Mouse (Mus musculus) T-cell, adult 66 days (primary cell): Measurements from ENCODE around the gene Ssu72. TPM values are rescaled to one million over a fixed set of nuclear protein-coding genes. Genes with fewer than 3 reads are reported as not detected.

Experiments
- total RNA-seq, 2 experiments: library from RNA; stranded (reverse); gene quantifications; 3 replicates in 1 of 2; 4 replicates in 1 of 2; pipeline ENCODE4 v1.2.4; 2023

Ssu72 gene
- total RNA-seq = 10 to 100 TPM; 85.5 to 85.9 TPM

DNA sequence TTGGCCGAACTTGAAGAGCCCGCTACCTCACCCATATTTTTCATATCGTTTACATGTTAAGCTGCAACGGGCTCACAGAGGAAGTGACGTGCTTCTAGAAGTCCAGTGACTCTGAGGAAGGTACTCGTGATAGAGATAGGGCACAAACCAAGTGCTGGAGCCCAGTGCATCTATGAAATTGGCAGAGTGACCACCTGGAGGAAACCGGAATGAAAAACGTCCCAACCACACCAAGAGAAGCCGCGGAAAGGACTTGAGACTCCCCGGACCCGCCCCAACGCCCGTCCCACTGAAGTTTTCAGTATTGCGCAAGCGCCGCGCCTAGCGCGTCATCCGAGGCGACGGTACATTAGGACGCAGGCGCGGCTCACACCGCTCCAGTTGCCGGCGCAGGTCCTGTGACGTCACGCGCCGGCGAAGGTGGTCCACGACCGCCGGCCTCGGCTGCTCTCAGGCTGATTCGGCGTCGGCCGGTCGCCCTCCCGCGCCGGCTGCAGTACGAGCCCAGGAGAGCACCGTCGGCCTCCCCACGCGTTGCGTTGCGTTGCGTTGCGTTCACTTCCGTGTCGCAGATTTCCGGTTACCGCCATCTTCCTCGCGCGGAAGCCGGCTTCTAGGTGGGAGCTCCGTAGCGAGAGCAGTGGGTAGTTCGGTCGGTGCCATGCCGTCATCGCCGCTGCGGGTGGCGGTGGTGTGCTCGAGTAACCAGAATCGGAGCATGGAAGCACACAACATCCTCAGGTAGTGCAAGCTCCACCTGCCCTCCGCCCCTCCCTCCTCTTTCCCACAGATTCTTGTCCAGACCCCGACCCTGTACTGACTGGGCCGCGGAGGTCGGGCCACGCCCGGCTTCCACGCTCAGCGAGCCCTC is at the start of gene Ssu72:
Ssu72 (plus strand) TSS at position 80 of the 871 bp plus-strand sequence.

DNA sequence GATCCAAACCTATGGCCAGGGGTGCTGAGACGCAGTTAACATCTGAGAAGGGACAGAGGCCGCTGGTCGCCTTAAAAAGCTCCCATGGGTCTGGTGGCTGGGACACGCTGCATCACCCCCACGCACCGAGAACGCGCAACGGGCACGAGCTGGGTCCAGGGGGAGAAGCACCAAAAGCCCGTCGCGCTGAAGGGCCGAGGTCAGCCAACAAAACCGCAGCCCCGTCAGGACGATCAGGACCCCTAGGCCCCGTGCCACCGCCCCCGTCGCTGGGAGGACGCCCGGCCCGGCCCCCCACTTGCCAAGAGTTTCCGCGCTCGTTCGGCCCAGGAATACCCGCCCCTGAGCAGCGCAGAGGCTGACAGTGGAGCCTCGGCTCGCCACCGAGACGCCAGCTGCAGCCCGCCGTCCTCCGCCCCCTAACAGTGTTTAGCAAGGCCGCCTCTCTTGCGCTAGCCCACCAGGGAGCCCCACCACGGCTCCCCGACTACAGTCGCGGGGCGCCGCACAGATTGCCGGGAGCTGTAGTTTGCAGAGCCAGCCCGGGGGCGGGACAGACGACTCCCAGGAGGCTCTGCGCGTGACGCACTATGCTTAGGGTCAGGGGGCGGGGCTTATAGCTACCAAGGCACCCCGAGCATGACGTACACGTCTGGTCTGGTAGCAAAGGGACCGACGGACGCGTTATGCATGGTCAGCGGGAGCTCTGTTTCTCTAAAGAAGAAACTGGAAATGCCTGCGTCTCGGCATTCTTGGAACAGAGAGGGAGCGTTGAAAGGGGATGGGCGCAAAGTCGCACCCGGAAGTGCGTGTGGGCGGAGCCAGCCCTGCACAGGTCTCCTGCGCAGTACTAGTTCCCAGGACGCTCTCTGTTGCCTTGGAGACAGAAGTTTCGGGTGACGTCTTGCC is 35.7 kb upstream of the Ssu72 start, which contains the start of gene Mib2:
Mib2 (minus strand) TSS at position 510 of the 909 bp plus-strand sequence.

DNA sequence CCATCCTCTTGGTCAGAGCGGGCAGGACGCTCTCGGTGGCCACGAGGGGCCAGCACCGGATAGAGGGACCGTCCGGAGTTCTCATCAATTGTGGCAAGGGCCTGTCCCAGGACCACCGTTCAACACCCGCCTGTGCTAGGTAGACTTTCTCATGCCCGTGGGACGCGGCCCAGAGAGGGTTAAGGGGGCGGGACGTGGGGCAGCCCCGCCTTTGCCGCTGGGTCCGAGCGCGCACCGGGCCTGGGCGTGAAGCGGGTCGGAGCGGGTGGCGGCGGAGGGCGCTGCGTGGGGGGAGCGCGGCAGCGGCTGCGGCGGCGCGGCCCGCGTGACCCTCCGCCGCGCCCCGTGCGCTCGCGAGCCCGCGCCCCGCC is 10.5 kb upstream of the Ssu72 start, which contains the start of gene Fndc10:
Fndc10 (plus strand) TSS at position 232 of the 371 bp plus-strand sequence.

DNA sequence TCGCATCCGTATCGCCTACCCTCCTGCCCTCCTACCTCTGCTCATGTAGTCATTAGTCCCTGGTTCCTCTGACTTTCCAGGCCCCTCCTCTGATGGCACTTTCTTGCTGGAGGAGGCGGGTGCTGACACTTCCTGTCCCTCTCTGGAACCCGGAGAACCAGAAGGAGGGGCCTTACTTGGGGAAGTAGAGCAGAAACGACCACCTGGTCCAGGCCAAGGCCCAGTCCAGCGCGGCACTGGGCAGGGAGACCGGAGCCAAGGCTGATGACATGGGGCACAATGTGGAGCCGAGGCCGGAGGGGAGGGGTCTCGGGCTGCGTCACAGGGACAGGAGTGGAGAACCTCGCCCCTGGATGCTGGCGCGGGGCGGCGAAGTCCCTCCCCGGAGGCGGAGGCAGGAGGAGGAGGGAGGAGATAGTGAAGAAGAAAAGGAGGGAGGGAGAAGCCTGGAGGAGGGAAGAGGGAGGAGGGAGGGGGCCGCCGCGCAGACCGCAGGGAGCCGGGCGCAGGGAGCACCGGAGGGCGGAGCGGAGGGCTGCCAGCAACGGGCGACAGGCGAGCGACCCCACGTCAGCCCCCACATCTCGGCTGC is 29.8 kb downstream of the Ssu72 start, which contains the start of gene Tmem240:
Tmem240 (plus strand) TSS at position 451 of the 592 bp plus-strand sequence.

DNA sequence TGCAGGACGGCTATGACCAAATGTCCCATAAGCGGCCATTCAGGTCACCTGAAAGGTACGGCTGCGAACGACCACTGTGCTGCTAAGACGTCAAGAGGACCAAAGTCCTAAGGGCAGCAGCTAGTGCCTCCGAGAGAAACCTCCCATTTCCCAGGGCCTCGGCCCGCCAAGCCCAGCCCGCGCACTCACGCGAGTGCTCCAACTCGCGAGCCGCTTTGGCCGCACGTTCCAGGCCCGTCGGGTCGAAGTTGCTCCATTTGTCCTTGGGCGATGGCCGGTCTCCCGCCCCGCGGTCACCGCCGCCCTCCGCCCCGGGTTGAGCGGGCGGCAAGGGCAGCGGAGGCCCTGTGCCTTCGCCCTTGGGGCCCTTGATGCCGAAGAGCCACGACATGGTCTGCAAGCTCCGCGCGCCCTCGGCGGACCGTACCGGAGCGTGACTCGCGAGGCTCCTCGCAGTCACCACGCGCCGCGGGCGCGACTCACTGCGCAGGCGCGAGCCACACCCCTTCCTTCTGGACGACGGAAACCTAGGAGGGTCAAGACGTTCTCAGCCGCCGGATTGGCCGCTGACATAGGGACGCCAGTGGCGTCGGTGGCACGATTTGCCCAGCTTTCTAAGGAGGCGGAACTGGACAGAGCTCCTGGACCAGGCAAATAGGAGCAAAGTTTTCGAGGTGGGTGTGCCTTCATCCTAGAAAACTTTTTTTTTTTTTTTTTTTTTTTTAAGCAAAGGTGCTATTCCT is 56.2 kb downstream of the Ssu72 start, which contains the start of gene Atad3a:
Atad3a (minus strand) TSS at position 481 of the 743 bp plus-strand sequence.

DNA sequence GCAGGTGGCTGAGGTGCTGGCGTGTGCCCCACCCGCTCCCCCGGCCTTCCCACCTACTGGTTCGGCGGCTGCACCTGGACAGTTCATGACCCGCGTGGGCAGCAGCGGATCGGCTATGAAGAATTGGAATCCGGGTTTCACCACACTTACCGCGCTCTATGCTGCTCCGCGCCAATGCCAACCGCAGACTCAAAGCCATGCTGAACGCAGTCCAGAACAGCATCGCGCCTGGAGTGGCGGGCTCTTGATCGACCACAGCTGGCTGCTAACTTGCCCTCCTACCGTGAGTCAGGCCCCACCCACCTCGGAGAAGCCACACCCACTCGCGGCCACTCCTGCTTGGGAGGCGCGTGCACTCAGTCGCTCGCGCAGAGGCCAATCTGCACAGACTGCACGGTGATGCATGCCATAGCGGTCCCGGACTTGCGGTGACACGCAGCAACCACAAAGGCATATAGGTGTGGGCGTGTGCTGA is 69.7 kb downstream of the Ssu72 start, which contains the start of gene Vwa1:
Vwa1 (minus strand) TSS at position 419 of the 475 bp plus-strand sequence.

Other genes starting within 250 kb of the Ssu72 start
- gene Tmem52, start 235.7 kb upstream of the Ssu72 start, total RNA-seq = not detected
- 100 to 1,000 TPM; 248 to 296 TPM for gene Gnb1, start 213.4 kb upstream of the Ssu72 start, total RNA-seq
- gene Nadk, start 142.4 kb upstream of the Ssu72 start, total RNA-seq = 10 to 100 TPM; 51.8 to 53.8 TPM
- 10 to 100 TPM; 30.9 to 33.6 TPM for gene Slc35e2, start 103.4 kb upstream of the Ssu72 start, total RNA-seq
- 100 to 1,000 TPM; 136 to 169 TPM for gene Cdk11b, start 79.9 kb upstream of the Ssu72 start, total RNA-seq
- gene Gm10563, start 59.4 kb upstream of the Ssu72 start, total RNA-seq = not detected
- under 1 TPM in 1 of 2 experiments, not detected in 1; 0.52 TPM for gene Mmp23, start 51.4 kb upstream of the Ssu72 start, total RNA-seq
- gene Mib2, start 35.6 kb upstream of the Ssu72 start, total RNA-seq = 10 to 100 TPM; 42.4 to 53.7 TPM
- 1 to 10 TPM; 8.1 to 9.0 TPM for gene Fndc10, start 10.5 kb upstream of the Ssu72 start, total RNA-seq
- gene Tmem240, start 30.0 kb downstream of the Ssu72 start, total RNA-seq = 1 to 10 TPM; 1.1 to 1.4 TPM
- gene Atad3a, start 56.3 kb downstream of the Ssu72 start, total RNA-seq = 10 to 100 TPM; 54.6 to 56.0 TPM
- not detected for gene Vwa1, start 69.9 kb downstream of the Ssu72 start, total RNA-seq
- not detected for gene Tmem88b, start 81.1 kb downstream of the Ssu72 start, total RNA-seq
- gene Ankrd65, start 85.6 kb downstream of the Ssu72 start, total RNA-seq = not detected
- gene Mrpl20, start 98.1 kb downstream of the Ssu72 start, total RNA-seq = 10 to 100 TPM; 46.5 to 54.4 TPM
- 100 to 1,000 TPM; 225 to 247 TPM for gene Ccnl2, start 107.7 kb downstream of the Ssu72 start, total RNA-seq
- gene Aurkaip1, start 126.5 kb downstream of the Ssu72 start, total RNA-seq = 10 to 100 TPM; 85.7 to 88.9 TPM
- gene Mxra8, start 134.9 kb downstream of the Ssu72 start, total RNA-seq = 1 to 10 TPM; 4.2 to 5.4 TPM
- 10 to 100 TPM; 75.5 to 75.8 TPM for gene Dvl1, start 142.6 kb downstream of the Ssu72 start, total RNA-seq
- gene Tas1r3, start 158.6 kb downstream of the Ssu72 start, total RNA-seq = 1 to 10 TPM; 2.7 to 2.8 TPM
- gene Cptp, start 164.6 kb downstream of the Ssu72 start, total RNA-seq = 10 to 100 TPM; 11.5 to 12.6 TPM
- gene Ints11, start 164.7 kb downstream of the Ssu72 start, total RNA-seq = 10 to 100 TPM; 62.8 to 66.9 TPM
- 10 to 100 TPM; 35.4 to 47.7 TPM for gene Pusl1, start 187.0 kb downstream of the Ssu72 start, total RNA-seq
- gene Acap3, start 187.0 kb downstream of the Ssu72 start, total RNA-seq = 10 to 100 TPM; 58.7 to 66.4 TPM
- 100 to 1,000 TPM; 121 to 130 TPM for gene Ube2j2, start 239.0 kb downstream of the Ssu72 start, total RNA-seq